Mouse (Mus musculus) forebrain, postnatal 0 days (tissue): ENCODE results near the gene Fes. TPM values are rescaled to one million over a fixed set of nuclear protein-coding genes. Genes with fewer than 3 reads are reported as not detected.

ENCODE experiments used
- ATAC-seq: fragments of 200-750 bp; cut with Nextera tagmentation; 2 replicates; pipeline ENCODE4 v1.8.0; 2017; ENCODE audit warnings: mild to moderate bottlenecking, moderate library complexity
- DNase-seq: peaks from one replicate; pipeline ENCODE4 v3.0.0-alpha.2; 2015
- H3K27ac ChIP-seq: fragments of 300-500 bp; sonication (generic); 2 replicates; pipeline ENCODE4 v1.5.1; 2014; ENCODE audit warnings: low read depth, mild to moderate bottlenecking, antibody characterized with exemption, low read length, moderate library complexity, mixed read lengths
- H3K27me3 ChIP-seq: fragments of 300-500 bp; sonication (generic); 2 replicates; pipeline ENCODE4 v1.6.1; 2014; ENCODE audit warnings: mild to moderate bottlenecking, low read length, mixed read lengths; ENCODE audit not compliant: insufficient read depth
- H3K36me3 ChIP-seq: fragments of 300-500 bp; sonication (generic); 2 replicates; pipeline ENCODE4 v1.6.1; 2014; ENCODE audit warnings: mild to moderate bottlenecking, moderate library complexity; ENCODE audit not compliant: insufficient read depth
- H3K4me1 ChIP-seq: fragments of 300-500 bp; sonication (generic); 2 replicates; pipeline ENCODE4 v1.6.1; 2014; ENCODE audit warnings: antibody characterized with exemption; ENCODE audit not compliant: insufficient read depth
- H3K4me2 ChIP-seq: fragments of 300-500 bp; sonication (generic); 2 replicates; pipeline ENCODE4 v1.6.1; 2014; ENCODE audit warnings: low read depth, mild to moderate bottlenecking, moderate library complexity
- H3K4me3 ChIP-seq: fragments of 300-500 bp; sonication (generic); 2 replicates; pipeline ENCODE4 v1.5.1; 2014; ENCODE audit warnings: low read depth, low read length, mixed read lengths
- H3K9ac ChIP-seq: fragments of 300-500 bp; sonication (generic); 2 replicates; pipeline ENCODE4 v1.6.1; 2014; ENCODE audit warnings: mild to moderate bottlenecking
- H3K9me3 ChIP-seq: fragments of 300-500 bp; sonication (generic); 2 replicates; pipeline ENCODE4 v1.6.1; 2016; ENCODE audit warnings: low read length
- CTCF ChIP-seq: sonication (generic); IDR thresholded peaks from 2 replicates; pipeline ENCODE4 v1.5.1; 2016; ENCODE audit warnings: antibody characterized with exemption, control low read depth, low read depth
- WGBS: fragments of 180-500 bp; shearing (Covaris S2); extraction: QIAGEN DNeasy Blood & Tissue Kit; methylation state at CpG from one replicate; pipeline ENCODE4 v1.1.7; 2014; 5-methylcytosine and 5-hydroxymethylcytosine counted together
- polyA plus RNA-seq: library from polyadenylated mRNA; unstranded; fragments of >200 nt; fragmentation: Nextera tagmentation; extraction: Ambion mirVana; gene quantifications from 2 replicates; pipeline ENCODE4 v1.2.1, GENCODE M21; 2015
- total RNA-seq: library from RNA; depleted of rRNA; stranded (reverse); fragments of >200 nt; gene quantifications from 2 replicates; pipeline ENCODE4 v1.2.3, GENCODE M21; 2014

Gene Fes
- total and polyA plus RNA-seq, 2 experiments from 2014 or later, result 2.8 to 6.4 TPM

DNA sequence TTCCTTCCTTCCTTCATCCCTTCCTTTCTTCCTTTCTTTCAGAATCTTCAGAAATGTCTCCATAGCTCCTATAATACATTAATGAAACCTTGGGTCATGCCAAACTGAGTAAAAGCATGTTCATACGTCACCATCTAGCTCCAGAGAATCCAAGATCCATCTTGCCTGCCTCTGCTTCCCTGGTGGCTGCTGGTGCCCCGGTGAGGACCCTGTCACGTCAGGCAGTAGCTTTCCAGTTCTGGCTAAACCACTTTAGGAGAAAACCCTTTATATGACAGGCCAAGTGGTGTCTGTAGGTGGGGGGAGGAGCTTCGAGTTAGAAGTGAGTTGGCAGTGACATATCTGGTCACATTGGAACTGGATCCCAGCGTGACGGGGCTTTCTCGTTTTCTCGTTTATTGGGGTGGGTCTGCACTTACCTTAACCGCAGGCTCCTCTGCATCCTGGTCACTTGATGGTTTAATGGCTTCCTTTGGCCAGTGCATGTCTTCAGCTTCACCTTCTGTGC lies 17.5 kb upstream of the Fes start, which contains the start of gene Furin:
Furin (minus strand) TSS at position 249 of the 508 bp plus-strand sequence.
- TF ChIP-seq CTCF, result no peak
- Histone ChIP-seq H3K9ac (no peak within 1 kb of the TSS), H3K27me3 (no peaks in the 10 kb centered on the region), H3K4me3 (no peak within 1 kb of the TSS), H3K4me1 (peaks cover 14% of the 10 kb centered on the region; the same call in 1 of the 2 replicates), H3K36me3 (no peaks in the 10 kb centered on the region), H3K27ac (no peak within 1 kb of the TSS), H3K9me3 (no peaks in the 10 kb centered on the region), H3K4me2 (no peak within 1 kb of the TSS)
- ATAC-seq (no peak), DNase-seq (no peak)
- 74% methylated on average over 9 of the region's 9 CpGs for WGBS

DNA sequence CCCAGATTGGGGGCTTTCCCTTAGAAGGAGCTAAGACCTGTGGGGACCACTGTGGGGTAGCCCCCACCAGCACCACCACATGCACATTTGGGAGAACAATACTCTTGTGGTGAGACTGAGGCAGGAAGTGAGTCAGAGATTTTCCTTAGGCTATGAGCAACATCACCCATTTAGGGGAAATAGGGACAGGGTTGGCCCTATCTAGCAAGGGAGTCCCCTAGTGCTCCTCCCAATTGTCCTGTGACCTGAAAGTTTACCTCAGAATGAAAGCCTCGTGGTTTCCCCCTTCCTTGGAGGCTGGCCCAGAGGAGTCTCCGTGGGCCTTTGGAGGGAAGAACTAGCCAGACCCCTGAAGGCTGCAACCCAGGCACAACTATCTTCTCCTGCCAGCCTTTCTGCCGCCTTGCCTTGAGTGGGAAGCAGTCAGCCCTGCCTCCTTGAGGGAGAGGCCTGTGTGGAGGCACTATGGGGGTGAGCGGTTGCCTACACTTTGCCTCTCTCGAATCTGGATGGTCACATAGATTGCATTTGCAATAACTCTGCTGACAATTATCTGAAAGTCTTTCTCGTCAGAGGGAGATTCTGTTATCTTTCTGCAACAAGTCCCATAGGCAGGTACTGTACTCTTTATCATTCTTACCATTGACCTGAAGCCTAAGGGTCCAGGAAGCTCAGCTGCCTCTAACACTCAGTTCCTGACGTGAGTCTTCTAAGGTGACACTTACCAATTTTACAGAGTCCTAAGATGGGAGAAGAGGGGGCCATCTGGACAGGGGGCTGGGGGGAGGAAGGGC lies 16.6 kb upstream of the Fes start:
- no peak for ATAC-seq
- H3K9me3 ChIP-seq, result no peaks in the 10 kb centered on the region
- H3K4me1 ChIP-seq, result peaks cover 20% of the 10 kb centered on the region
- no peak overlapping the region for H3K4me2 ChIP-seq
- TF ChIP-seq CTCF, result no peak
- no peak overlapping the region for H3K9ac ChIP-seq
- H3K27me3 ChIP-seq, result no peaks in the 10 kb centered on the region
- H3K4me3 ChIP-seq, result no peak overlapping the region
- no peak for DNase-seq
- no peaks in the 10 kb centered on the region for H3K36me3 ChIP-seq
- no peak overlapping the region for H3K27ac ChIP-seq
- WGBS, result 64% methylated on average over 7 of the region's 7 CpGs

DNA sequence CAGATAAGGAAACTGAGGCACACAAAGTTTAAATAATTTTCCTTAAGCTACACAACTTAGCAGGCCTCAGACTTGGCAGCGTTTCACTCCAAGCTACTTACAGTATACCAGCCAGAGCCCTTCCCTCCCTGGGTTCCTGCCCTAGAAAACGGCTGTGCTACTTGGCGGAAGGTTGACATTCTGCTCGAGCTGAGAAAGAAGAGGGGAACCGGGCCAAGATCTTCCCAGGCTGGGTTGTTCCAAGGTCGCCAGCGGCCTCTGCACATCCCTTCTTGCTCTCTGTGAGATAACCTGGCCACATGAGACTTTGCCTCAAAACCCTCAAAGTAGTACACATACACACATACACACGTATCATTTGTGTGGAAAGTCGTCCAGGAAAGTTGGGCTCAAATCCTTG lies 15.8 kb upstream of the Fes start:
- ATAC-seq (peak; percentile 56; the same call in 1 of the 2 replicates), DNase-seq (peak; percentile 83)
- no peak overlapping the region for H3K4me3 ChIP-seq
- no peak for TF ChIP-seq CTCF
- H3K9ac ChIP-seq, result no peak overlapping the region
- no peaks in the 10 kb centered on the region for H3K36me3 ChIP-seq
- H3K9me3 ChIP-seq, result no peaks in the 10 kb centered on the region
- no peaks in the 10 kb centered on the region for H3K27me3 ChIP-seq
- H3K27ac ChIP-seq, result no peak overlapping the region
- H3K4me1 ChIP-seq, result peaks cover 20% of the 10 kb centered on the region
- 32% methylated on average over 9 of the region's 9 CpGs for WGBS
- H3K4me2 ChIP-seq, result peak overlapping the region; percentile 95; the same call in 1 of the 2 replicates

DNA sequence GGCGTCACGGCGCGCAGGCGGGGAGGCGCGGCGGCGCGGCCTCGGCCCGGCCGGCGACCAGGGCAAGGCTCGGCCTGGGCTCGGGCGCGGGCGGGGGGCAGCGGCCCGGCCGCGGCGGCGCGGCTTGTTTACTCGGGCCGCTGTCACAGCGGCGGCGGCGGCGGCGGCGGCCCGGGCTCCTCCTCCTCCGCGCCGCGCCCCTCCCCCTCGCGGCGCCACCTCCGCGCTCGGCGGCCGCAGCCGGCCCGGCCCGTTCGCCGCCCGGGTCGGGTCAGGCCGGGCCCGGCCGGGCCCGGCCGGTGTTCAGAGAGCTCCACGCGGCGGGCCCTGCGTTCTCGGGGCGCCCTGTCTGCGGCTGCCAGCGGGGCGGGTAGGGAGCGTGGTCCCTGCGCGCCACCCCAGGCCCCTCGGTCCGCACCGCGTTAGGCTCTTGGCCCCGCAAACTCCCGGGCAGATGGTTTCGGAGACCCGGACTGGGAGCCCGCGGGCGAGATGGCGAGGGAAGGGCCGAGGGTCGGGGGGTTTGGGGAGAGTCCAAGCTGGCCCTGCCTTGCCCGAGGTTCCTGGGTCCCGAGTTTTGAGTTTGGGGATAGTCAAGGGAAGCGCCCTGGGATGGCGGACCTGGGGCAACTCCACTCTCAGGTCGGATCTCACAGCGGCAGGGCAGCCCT lies 15.0 kb upstream of the Fes start:
- Histone ChIP-seq H3K4me2 (peak overlapping the region; percentile 95), H3K9ac (peak overlapping the region; percentile 87), H3K4me1 (peaks cover 20% of the 10 kb centered on the region), H3K27ac (peak overlapping the region; percentile 87), H3K4me3 (peak overlapping the region; percentile 87), H3K27me3 (no peaks in the 10 kb centered on the region), H3K36me3 (peaks cover 2% of the 10 kb centered on the region; the same call in 1 of the 2 replicates), H3K9me3 (no peaks in the 10 kb centered on the region)
- peak; percentile 58 for DNase-seq
- under 1% methylated on average over 43 of the region's 92 CpGs for whole genome bisulfite sequencing
- TF ChIP-seq CTCF, result no peak
- peak; percentile 56 for ATAC-seq

DNA sequence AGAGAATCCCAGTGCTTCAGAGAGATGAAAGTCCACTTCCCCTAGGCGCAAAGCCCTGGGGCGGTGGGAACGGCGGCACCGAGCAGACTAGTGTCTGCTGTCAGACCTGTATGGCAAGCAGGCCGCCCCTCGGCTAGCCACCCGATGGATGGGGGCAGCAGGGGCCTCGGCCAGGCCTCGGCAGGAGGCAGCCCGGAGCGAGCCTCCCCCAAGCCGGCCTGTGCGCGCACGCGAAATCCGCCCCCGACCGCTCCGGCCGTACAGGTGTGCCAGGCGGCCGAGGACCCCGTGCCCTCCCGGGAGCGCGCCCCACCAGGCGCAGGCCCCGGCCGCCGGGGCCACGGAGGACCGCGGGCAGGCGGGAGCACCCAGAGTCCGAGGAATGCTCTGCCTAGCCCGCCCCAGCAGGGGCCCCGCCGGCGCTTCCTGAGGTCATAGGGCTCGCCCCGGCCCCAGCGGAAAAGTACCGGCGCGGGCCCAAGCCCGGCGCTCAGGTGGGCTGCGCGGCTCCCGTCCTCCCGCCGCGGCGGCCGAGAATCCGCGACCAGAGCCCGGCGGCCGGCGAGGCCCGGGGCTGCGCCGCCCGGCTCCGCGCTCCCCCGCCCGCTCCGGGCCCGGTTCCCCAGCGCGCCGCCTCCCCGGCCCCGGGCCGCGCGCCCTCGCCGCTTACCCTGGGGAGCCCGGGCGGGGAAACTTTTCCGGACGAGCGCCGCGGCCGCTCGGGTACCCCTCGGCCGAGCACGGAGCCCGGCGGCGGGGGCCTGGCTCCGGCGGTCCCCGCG lies 14.3 kb upstream of the Fes start:
- Histone ChIP-seq H3K4me2 (peak overlapping the region; percentile 95), H3K4me3 (peak overlapping the region; percentile 87), H3K9me3 (no peaks in the 10 kb centered on the region), H3K36me3 (peaks cover 9% of the 10 kb centered on the region), H3K27ac (peak overlapping the region; percentile 87), H3K4me1 (peaks cover 20% of the 10 kb centered on the region), H3K27me3 (no peaks in the 10 kb centered on the region), H3K9ac (peak overlapping the region; percentile 87)
- TF ChIP-seq CTCF, result no peak
- WGBS, result under 1% methylated on average over 81 of the region's 102 CpGs
- ATAC-seq (peak; percentile 56), DNase-seq (peak; percentile 25)

DNA sequence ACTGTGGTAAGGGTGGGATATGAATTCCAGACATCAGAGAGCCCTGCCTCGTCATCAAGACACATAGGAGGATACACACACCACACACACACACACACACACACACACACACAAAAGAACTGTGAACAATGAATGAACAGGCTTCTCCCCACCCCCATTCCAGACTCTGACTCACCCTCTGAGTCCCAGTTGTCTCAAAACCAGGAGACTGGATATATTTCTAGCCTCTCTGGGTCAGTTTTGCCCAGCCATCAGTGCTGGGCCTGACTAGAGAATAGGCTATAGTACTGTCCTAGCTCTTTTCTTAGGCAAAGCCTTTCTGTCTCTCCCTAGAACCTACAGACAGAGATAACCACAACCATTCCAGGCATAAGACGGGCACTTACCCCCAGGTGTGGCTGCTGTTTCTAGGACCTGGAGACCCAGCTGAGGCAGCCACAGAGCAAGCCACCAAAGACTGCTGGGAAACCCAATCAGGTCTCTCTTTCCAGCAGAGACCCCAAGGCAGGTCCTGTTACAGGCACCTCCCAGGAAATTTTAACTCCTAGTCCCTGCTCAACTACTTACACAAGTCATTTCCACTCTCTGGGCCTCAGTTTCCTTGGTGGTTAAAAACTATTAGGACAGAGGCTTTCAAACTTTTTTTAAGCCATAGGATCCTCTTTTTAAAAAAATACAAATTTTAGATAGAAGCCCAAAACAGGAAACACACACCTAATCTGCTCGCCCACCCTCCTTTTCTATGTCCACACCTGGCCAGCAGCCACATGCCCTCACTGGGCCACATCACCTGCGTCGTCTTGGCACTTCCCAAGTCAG lies 13.5 kb upstream of the Fes start:
- Histone ChIP-seq H3K4me3 (peak overlapping the region; percentile 87), H3K9me3 (no peaks in the 10 kb centered on the region), H3K9ac (peak overlapping the region; percentile 87), H3K4me1 (peaks cover 20% of the 10 kb centered on the region), H3K27ac (peak overlapping the region; percentile 87), H3K27me3 (no peaks in the 10 kb centered on the region), H3K4me2 (peak overlapping the region; percentile 95), H3K36me3 (peaks cover 17% of the 10 kb centered on the region)
- no peak for ATAC-seq
- 21% methylated on average over 5 of the region's 5 CpGs for WGBS
- no peak for DNase-seq
- no peak for TF ChIP-seq CTCF
